Mouse (Mus musculus): ENCODE results near the gene Slc6a6.

The Slc6a6 gene

DNA sequence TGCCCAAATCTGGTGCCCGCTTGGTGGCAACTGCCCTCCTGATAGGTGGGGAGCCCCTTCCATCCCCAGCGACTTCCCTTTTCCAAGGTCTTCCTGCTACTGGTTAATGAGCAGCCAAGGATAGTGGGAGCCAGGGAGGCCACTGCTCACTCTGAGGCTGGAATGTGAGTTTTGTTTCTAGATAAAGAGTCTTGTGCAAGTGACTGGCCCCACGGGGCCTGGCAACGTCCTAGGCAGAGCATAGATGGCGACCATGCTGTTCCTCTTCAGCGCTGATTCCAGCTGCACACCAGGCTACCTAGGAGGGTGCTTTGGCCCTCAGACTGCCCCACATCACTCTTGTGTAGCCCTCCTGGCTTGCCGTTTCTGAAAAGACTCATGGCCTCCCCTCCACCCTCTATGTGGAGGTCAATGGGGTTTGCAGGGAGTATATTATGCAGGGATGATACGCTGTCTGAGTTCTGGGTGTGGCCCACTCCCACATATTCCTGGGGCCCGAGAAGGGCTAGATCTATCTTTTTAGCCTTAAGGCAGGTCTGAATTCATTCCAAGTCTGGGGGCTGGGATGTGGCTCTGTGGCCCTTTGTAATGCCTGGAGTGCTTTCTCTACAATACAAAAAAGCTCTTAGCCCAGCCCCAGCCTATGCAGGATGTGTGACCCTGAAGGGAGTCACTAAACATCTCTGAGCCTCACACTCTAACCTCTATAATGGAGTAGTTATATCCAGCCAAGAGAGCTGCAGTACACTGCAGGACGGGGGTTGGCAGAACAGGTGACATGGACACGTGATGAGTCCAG, 17.2 kb downstream of the Slc6a6 start:
- DNase-seq (ENCODE audit: low read depth), result no peak

DNA sequence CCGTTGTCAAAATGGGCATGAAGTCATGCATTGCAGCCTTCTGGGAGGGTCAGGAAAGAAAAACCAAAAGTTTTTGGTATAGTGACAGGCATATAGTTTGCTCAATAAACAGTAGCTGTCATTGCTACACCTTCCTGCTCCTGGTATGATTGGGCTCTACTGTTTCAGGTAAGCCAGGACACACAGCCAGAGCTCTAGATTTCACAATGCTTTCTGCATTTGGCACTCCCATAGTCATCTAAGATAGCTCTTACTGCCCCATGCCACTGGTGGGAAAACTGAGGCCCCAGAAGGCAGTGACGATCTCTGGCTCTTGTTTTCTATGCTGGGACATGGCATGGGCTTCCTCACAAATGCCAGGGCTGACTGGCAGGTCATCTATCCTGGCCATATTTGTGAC, 19.6 kb downstream of the Slc6a6 start:
- no peak for DNase-seq (ENCODE audit: low read depth)

- no peak for DNase-seq (ENCODE audit: low read depth)
Observed at GRCm38 (mm10) chr6:91704446-91704845, 20.6 kb downstream of the Slc6a6 start.

GRCm38 (mm10) chr6:91705651-91706050, 21.8 kb downstream of the Slc6a6 start:
- no peak for DNase-seq (ENCODE audit: low read depth)

- DNase-seq (ENCODE audit: low read depth), result no peak
Observed at GRCm38 (mm10) chr6:91706072-91706776, 22.4 kb downstream of the Slc6a6 start.

DNA sequence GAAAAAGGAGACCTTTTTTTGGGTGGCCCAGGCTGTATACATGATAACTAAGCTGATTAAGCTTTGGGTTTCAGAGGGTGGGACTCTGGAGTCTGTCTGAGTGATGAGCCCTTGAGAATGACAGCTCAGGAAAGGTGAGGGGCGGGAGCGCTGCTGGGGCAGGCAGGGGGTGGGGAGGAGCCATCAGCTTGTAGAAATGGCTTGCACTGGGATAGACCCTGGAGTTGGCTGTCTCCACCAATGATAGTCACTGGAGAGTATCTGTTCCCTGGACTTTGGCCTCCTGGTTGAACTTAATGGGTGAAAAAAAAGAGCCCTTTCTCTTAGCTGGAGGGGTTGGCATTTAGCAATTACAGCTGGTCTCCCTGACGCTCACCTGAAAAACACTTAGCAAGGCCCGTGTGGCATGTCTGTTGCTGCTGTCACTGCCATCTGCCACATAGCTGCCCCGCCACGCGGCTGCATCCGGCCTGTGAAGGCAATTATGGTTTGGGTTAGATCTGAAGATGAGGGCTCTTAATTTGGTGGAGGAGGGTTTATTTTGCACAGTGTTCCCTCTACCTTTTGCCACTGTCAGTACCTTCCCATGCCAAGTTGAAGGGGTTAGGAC, 23.5 kb downstream of the Slc6a6 start:
- DNase-seq (ENCODE audit: low read depth), result no peak

- DNase-seq (ENCODE audit: low read depth), result no peak
Observed at GRCm38 (mm10) chr6:91707886-91708564, 24.2 kb downstream of the Slc6a6 start.

DNA sequence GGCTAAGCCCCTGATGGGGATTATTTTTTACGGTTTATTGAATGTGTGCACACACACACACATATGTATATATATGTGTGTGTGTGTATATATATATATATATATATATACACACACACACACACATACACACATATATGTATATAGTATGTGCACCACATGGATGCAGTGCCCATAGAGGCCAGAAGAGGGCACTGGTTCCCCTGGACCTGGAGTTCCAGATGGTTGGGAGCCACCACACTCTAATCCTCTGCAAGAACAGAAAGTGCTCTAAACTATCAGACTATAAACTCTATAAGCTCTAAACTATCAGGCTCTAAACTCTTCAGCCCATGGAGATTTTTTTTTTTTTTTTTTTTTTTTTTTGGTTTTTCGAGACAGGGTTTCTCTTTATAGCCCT, 25.1 kb downstream of the Slc6a6 start:
- DNase-seq (ENCODE audit: low read depth), result no peak

GRCm38 (mm10) chr6:91710345-91710930, 26.6 kb downstream of the Slc6a6 start:
- DNase-seq (ENCODE audit: low read depth), result no peak

DNA sequence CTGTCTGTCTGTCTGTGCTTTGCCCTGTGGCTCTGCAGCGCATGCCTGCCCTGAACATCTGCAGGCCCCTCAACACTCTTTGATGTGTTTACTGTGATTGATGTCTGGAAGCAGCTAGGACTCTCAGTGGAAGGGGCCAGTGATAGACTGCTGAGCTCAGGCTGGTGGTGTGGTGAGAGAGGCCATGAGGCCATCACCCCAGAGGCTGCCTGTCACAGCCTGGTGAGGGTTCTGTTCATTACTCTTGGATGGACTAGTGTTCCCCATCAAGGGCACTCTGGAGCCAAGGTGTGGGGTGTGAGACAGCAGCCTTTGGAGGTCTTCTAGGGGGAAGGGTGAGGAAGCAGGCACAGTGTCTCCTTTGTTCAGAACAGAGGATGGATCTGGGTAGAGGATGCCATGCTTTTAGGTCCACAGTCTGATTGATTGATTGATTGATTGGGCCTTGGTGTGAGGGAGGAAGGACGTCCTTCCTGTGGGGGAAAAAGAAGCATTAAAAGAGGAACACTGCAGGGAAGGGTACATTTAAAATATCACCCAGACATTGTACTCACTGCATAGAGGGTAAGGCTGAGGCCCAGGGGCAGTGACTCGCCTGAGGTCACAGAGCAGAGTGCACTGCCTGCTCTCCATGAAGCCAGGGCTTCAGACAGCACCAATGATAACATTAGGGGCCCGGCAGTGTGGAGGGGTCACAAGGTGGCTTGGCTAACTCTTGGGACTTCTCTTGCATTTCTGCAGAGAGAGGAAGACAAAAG, 28.4 kb downstream of the Slc6a6 start:
- no peak for DNase-seq (ENCODE audit: low read depth)

GRCm38 (mm10) chr6:91712855-91713331, 29.0 kb downstream of the Slc6a6 start:
- DNase-seq (ENCODE audit: low read depth), result no peak

GRCm38 (mm10) chr6:91713370-91713896, 29.6 kb downstream of the Slc6a6 start:
- no peak for DNase-seq (ENCODE audit: low read depth)

DNA sequence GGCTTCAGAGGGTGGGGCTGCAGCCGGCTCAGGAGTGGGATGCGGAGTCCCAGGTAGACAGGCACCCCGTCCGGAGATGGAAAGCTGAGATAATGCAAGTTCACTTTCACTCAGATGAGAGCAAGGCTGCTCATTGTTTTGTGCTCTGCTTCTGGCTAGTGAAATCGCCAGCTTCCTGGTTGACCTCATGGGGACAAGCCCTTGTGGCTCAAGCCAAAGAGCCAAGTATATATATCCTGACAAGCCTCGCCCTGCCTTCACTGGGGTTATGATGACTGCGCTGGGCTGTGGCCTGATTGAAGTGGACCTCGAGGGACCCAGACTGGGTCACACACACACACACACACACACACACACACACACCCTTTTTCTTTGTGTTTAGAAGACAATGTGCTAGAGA, 31.2 kb downstream of the Slc6a6 start:
- DNase-seq (ENCODE audit: low read depth), result no peak

GRCm38 (mm10) chr6:91715988-91716810, 32.3 kb downstream of the Slc6a6 start:
- no peak for DNase-seq (ENCODE audit: low read depth)

DNA sequence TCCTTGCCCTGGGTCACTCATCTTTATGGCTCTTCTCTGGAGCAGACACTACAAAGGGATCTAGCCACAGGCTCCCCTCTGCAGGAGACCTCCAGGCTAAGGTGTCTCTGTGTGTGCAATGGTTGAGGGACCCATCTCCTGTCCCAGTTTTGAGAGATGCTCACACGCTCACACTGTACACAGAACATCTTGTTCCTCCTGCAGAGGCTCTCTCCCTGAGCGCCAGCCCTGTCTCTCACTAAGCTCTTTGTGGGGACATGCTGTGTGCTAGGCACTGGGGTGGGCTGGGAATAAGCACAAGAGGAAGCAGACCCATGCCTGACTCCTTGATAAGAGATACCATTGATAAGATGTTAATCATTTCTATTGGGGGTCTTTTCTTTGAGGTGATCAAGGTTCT, 34.2 kb downstream of the Slc6a6 start:
- DNase-seq (ENCODE audit: low read depth), result no peak

DNA sequence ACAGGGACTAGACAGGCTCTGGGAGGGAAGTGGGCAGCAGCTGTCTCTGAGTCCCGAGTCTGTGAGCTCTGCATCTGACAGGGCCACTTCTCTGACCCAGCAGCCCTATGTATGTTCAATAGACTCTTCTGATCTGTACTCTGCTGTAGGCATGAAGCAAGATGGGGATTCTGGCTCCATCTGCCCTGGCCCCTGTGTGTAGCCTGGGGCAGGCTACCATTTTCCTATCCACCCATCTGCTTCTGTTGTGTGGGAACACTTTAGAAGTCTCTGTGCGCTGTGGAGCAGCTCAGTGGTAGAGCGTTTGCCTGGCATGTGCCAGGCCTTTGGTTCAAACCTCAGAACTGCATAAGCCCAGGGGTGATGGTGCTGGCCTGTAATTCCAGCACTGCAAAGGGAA, 34.8 kb downstream of the Slc6a6 start:
- no peak for DNase-seq (ENCODE audit: low read depth)

DNA sequence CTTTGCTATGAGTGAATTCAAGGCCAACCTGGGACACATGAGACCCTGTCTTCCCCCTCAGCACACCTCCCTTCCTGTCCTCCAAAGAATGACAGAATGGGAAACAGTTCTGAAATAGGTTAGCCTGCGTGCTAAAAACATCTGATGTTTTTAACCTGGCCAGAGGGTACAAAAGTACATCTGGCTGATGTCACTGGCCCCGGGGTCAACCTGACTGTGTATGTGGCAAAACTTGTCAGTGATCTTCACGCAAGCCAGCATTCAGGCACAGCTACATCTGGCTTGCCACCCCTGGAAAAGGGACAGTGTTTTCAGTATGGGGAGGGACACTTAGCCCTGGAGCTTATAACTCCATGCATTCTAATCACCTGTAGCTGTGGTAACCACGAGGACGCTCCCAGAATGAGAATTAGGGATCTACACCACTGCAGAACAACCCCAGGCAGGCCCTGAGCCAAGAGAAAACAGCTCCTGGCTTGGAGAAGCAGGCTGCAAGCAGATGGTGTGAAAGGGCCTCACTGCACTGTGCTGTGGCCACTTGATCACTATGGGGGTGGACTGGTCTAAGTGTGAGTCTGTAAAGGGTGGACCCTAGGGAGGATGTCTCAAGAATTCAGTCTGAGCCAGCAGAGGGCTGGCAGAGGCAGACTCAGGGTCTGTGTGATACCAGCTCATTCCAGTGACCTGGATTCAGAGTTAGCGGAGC, 35.3 kb downstream of the Slc6a6 start:
- no peak for DNase-seq (ENCODE audit: low read depth)

DNA sequence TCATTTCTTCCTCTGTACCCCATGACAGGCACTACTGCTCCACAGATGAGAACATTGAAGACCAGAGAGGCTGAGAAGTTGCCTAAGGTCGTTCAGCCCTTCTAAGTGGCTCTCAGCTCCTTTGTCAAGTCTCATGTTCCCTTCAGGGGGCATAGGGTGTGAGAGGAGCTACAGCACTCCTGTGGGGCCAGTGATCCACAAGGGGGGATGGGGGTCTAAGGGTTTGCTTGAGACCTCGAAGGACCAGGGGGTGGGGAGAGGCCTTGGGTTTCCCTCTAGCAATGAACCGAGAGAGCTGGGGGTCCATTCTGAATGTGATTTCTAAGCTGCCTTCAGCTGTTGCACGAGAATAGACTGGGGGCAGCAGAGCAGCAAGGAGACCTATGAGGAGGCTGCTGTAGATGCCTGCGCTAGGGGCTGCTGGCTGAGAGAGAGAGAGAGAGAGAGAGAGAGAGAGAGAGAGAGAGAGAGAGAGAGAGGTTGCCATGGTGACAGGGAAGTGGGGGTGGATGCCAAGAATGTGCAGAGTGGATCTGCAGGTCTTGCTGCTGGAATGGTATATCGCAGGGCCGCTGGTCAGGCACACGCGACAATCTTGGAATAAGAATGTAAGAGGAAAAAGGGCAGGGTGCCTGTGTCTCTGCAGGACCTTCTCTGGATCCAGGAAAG, 36.1 kb downstream of the Slc6a6 start:
- DNase-seq (ENCODE audit: low read depth), result no peak
